Mouse (Mus musculus) stomach, postnatal 0 days (tissue): Measurements from ENCODE around the gene Nsmce1.

Source experiments
- CTCF ChIP-seq: IDR thresholded peaks from 2 replicates; pipeline ENCODE4 v1.5.1; 2016; ENCODE audit warnings: antibody characterized with exemption, low read depth, mild to moderate bottlenecking, moderate library complexity
- EP300 ChIP-seq: optimal IDR thresholded peaks from 2 replicates; pipeline ENCODE3; 2016; ENCODE audit warnings: antibody characterized with exemption

GRCm38 (mm10) chr7:125490947-125491735, at the start of gene Nsmce1:
- TF ChIP-seq CTCF, result peak; percentile 63
- TF ChIP-seq EP300, result no peak
